Mouse (Mus musculus) bone marrow, adult 2 months (tissue): ENCODE data around the gene Slc6a20a. TPM values are rescaled to one million over a fixed set of nuclear protein-coding genes. Genes with fewer than 3 reads are reported as not detected.

Source experiments
- H3K27ac ChIP-seq: fragments of 200-500 bp; 2 replicates; pipeline ENCODE4 v1.5.1; 2012; ENCODE audit warnings: low read depth, mild to moderate bottlenecking, control low read depth, inconsistent platforms, low read length; ENCODE audit not compliant: control insufficient read depth, poor library complexity, insufficient read depth
- H3K4me1 ChIP-seq: fragments of 200-500 bp; 2 replicates; pipeline ENCODE4 v1.6.1; 2011; ENCODE audit warnings: low read length; ENCODE audit not compliant: control insufficient read depth, insufficient read depth
- H3K4me3 ChIP-seq: fragments of 200-500 bp; replicated peaks from 2 replicates; pipeline ENCODE3; 2011; ENCODE audit warnings: mild to moderate bottlenecking, low read depth, low read length, control low read depth; ENCODE audit not compliant: control insufficient read depth
- CTCF ChIP-seq: fragments of 200-500 bp; IDR thresholded peaks from 2 replicates; pipeline ENCODE4 v1.5.1; 2011; ENCODE audit warnings: low read length, control low read depth; ENCODE audit not compliant: control insufficient read depth, insufficient read depth
- POLR2A ChIP-seq: fragments of 200-500 bp; IDR thresholded peaks from 2 replicates; pipeline ENCODE4 v1.6.1; 2011; ENCODE audit warnings: low read depth, mild to moderate bottlenecking, control low read depth, low read length, borderline replicate concordance; ENCODE audit not compliant: control insufficient read depth
- WGBS: fragments of 180-500 bp; shearing (Covaris S2); methylation state at CpG from one replicate; pipeline ENCODE4 v1.1.7; 2018; 5-methylcytosine and 5-hydroxymethylcytosine counted together
- polyA plus RNA-seq: library from polyadenylated mRNA; stranded (reverse); fragments of >200 nt; gene quantifications from 2 replicates; pipeline ENCODE4 v1.2.4, GENCODE M21; 2011; ENCODE audit warnings: low replicate concordance; ENCODE audit not compliant: missing spikeins, insufficient read depth, insufficient read length

The Slc6a20a gene
- polyA plus RNA-seq, 1 experiment = 20.2 TPM

DNA sequence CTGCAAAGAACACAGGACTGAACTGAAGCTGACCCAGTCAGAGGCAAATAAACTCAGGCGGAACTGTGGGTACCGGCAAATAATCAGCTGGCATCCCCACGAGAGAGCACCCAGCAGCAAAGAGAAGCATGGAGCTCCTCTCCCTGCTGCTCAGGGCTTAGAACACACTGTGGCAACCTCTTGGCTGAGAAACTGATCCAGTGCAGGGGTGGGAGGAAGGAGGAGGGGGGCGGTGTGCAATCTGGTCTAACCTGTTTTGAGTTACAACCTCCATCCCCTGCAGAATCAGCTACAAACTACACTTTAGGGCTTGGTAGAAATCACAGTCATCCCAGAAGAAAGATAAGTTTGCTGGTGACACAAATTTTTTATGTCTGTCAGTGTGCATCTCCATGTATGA, 27.3 kb downstream of the Slc6a20a start:
- WGBS = 82% methylated on average over 4 of the region's 4 CpGs
- Histone ChIP-seq H3K4me3 (no peak overlapping the region), H3K4me1 (no peaks in the 10 kb centered on the region), H3K27ac (no peak overlapping the region)
- TF ChIP-seq POLR2A = no peak
- TF ChIP-seq CTCF = no peak

- no peak for TF ChIP-seq CTCF
- no peak for TF ChIP-seq POLR2A
- no peak overlapping the region for H3K27ac ChIP-seq
- 90% methylated on average over 2 of the region's 2 CpGs for WGBS
- no peaks in the 10 kb centered on the region for H3K4me1 ChIP-seq
- no peak overlapping the region for H3K4me3 ChIP-seq
Observed at GRCm38 (mm10) chr9:123649785-123650511, 28.7 kb downstream of the Slc6a20a start.

DNA sequence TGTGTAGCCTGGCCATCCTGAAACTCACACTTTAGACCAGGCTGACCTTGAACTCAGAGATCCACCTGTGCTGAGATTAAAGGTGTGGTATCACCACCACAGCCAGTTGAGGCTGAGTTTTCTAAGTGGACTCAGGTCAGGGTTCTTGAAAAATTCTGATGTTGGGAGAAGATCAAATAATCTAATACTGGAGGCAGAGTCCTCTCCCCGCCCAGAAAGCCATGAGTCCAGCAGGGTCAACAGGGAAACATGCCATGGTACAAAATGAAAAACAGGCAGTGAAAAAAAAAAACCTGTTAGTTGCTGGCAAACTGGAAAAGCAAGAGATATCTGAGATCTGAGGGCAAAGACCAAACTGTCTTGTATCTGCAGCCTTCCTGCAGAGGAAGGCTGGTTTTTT, 38.6 kb downstream of the Slc6a20a start:
- no peak overlapping the region for H3K4me3 ChIP-seq
- no peak for TF ChIP-seq POLR2A
- TF ChIP-seq CTCF = no peak
- WGBS = 74% methylated on average over 1 of the region's 1 CpGs
- no peaks in the 10 kb centered on the region; the same call in 1 of the 2 replicates for H3K4me1 ChIP-seq
- H3K27ac ChIP-seq = no peak overlapping the region

- Histone ChIP-seq H3K4me1 (no peaks in the 10 kb centered on the region; the same call in 1 of the 2 replicates), H3K27ac (no peak overlapping the region), H3K4me3 (no peak overlapping the region)
- 16% methylated on average over 1 of the region's 1 CpGs for WGBS
- TF ChIP-seq POLR2A (no peak), CTCF (peak; percentile 51)
Observed at GRCm38 (mm10) chr9:123638668-123639089, 40.0 kb downstream of the Slc6a20a start.

DNA sequence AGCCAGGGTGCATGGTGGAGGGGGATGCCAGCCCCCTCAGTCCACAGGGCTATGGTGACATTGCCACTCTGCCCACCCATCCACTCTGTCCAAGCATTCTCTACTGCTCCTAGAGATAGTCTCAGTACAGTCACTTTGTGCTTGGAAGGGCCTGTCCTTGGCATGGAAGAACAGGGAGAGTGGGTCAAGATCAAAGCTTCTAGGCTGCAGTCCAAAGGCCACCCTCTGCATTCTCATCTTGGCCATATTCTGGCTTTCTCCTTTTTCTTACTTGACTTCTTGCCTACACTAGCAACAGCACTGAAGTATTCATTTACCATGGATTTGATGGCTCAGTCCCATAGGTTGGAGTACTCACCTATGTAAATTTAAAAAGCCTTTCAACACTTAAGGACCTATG, 40.5 kb downstream of the Slc6a20a start:
- H3K4me1 ChIP-seq = no peaks in the 10 kb centered on the region; the same call in 1 of the 2 replicates
- H3K27ac ChIP-seq = no peak overlapping the region
- no peak overlapping the region for H3K4me3 ChIP-seq
- TF ChIP-seq CTCF (no peak), POLR2A (no peak)

GRCm38 (mm10) chr9:123636771-123637170, 41.9 kb downstream of the Slc6a20a start:
- 79% methylated on average over 5 of the region's 5 CpGs for WGBS
- no peak for TF ChIP-seq POLR2A
- no peak for TF ChIP-seq CTCF
- Histone ChIP-seq H3K4me1 (no peaks in the 10 kb centered on the region; the same call in 1 of the 2 replicates), H3K4me3 (no peak overlapping the region), H3K27ac (no peak overlapping the region)

GRCm38 (mm10) chr9:123632993-123633392, 45.7 kb downstream of the Slc6a20a start:
- Histone ChIP-seq H3K4me1 (no peaks in the 10 kb centered on the region; the same call in 1 of the 2 replicates), H3K4me3 (no peak overlapping the region), H3K27ac (no peak overlapping the region)
- 88% methylated on average over 3 of the region's 3 CpGs for WGBS
- TF ChIP-seq CTCF (no peak), POLR2A (no peak)

DNA sequence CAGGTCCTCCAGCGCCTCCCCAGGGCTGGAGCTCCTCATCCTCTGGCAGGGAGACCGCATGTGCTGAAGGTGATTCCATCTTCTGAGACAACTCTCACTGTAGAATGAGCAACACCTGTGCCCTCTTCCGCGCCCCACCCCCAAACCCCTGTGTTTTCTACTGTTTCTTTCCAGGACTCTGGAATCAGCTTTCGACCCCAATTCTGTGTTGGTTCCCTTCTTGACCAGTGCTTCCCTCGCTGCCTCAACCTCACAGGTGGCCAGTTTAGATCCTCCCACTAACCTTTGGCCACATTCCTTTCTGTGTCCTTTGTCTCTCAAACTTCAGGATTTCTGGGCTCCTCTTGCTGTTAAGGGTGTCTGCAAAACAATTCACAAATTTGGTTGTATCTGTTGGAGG, 46.4 kb downstream of the Slc6a20a start, which contains the start of gene Slc6a20b:
Slc6a20b (minus strand) TSS at position 285 of the 400 bp plus-strand sequence.
- 89% methylated on average over 6 of the region's 6 CpGs for WGBS
- Histone ChIP-seq H3K4me3 (no peak within 1 kb of the TSS), H3K4me1 (no peaks in the 10 kb centered on the region; the same call in 1 of the 2 replicates), H3K27ac (no peak within 1 kb of the TSS)
- TF ChIP-seq POLR2A (no peak), CTCF (no peak)
